Mouse (Mus musculus) B cell, adult (primary cell): ENCODE data around the gene Olfr1002. TPM values are rescaled to one million over a fixed set of nuclear protein-coding genes. Genes with fewer than 3 reads are reported as not detected.

Experiments used
- total RNA-seq: library from RNA; stranded (reverse); gene quantifications from 4 replicates; pipeline ENCODE4 v1.2.4, GENCODE M21; 2023; ENCODE audit not compliant: inconsistent age

The Olfr1002 gene
- total RNA-seq = not detected in 4 replicates

GRCm38 (mm10) chr2:85650604-85651003, at the start of gene Olfr1002:
Gene Olfr1002 (minus strand): TSS chr2:85650704.

GRCm38 (mm10) chr2:85689131-85689530, 38.6 kb upstream of the Olfr1002 start, which contains the start of gene Olfr1008:
Gene Olfr1008 (plus strand): TSS chr2:85689431.

GRCm38 (mm10) chr2:85678667-85679066, 28.2 kb upstream of the Olfr1002 start, which contains the start of gene Olfr1006:
Gene Olfr1006 (minus strand): TSS chr2:85678767.

GRCm38 (mm10) chr2:85664355-85664754, 13.9 kb upstream of the Olfr1002 start, which contains the start of gene Olfr154:
Gene Olfr154 (minus strand): TSS chr2:85664455.

GRCm38 (mm10) chr2:85611803-85612202, 38.7 kb downstream of the Olfr1002 start, which contains the start of gene Olfr1000:
Gene Olfr1000 (minus strand): TSS chr2:85611903.

Other genes starting within 250 kb of the Olfr1002 start
- gene Olfr992, start 241.2 kb downstream of the Olfr1002 start, total RNA-seq = not detected in 4 replicates
- gene Olfr993, start 235.8 kb downstream of the Olfr1002 start, total RNA-seq = not detected in 4 replicates
- not detected in 4 replicates for gene Olfr994, start 214.3 kb downstream of the Olfr1002 start, total RNA-seq
- not detected in 4 replicates for gene Olfr995, start 207.1 kb downstream of the Olfr1002 start, total RNA-seq
- not detected in 4 replicates for gene 4833423E24Rik, start 131.7 kb downstream of the Olfr1002 start, total RNA-seq
- not detected in 4 replicates for gene Olfr996, start 71.5 kb downstream of the Olfr1002 start, total RNA-seq
- not detected in 4 replicates for gene Olfr998, start 61.8 kb downstream of the Olfr1002 start, total RNA-seq
- gene Olfr1000, start 38.8 kb downstream of the Olfr1002 start, total RNA-seq = not detected in 4 replicates
- not detected in 4 replicates for gene Olfr154, start 13.8 kb upstream of the Olfr1002 start, total RNA-seq
- not detected in 4 replicates for gene Olfr1006, start 28.1 kb upstream of the Olfr1002 start, total RNA-seq
- not detected in 4 replicates for gene Olfr1008, start 38.7 kb upstream of the Olfr1002 start, total RNA-seq
- not detected in 4 replicates for gene Olfr1009, start 64.7 kb upstream of the Olfr1002 start, total RNA-seq
- gene Olfr1012, start 112.1 kb upstream of the Olfr1002 start, total RNA-seq = not detected in 4 replicates
- gene Olfr1013, start 116.4 kb upstream of the Olfr1002 start, total RNA-seq = not detected in 4 replicates
- gene Olfr1014, start 122.0 kb upstream of the Olfr1002 start, total RNA-seq = not detected in 4 replicates
- gene Olfr1015, start 131.3 kb upstream of the Olfr1002 start, total RNA-seq = not detected in 4 replicates
- not detected in 4 replicates for gene Olfr1016, start 151.8 kb upstream of the Olfr1002 start, total RNA-seq
- gene Olfr1018, start 167.8 kb upstream of the Olfr1002 start, total RNA-seq = not detected in 4 replicates
- not detected in 4 replicates for gene Olfr1019, start 194.8 kb upstream of the Olfr1002 start, total RNA-seq
- gene Olfr1020, start 196.3 kb upstream of the Olfr1002 start, total RNA-seq = not detected in 4 replicates
- not detected in 4 replicates for gene Olfr1022, start 217.9 kb upstream of the Olfr1002 start, total RNA-seq
- gene Olfr1023, start 234.9 kb upstream of the Olfr1002 start, total RNA-seq = not detected in 4 replicates